Mouse (Mus musculus): ENCODE measurements around the gene Zbtb20.

- TF ChIP-seq CTCF (IDR thresholded peaks at IDR 0.05; ENCODE audit: borderline replicate concordance, insufficient read depth, low read length) = no peak
- TF ChIP-seq POLR2A (IDR thresholded peaks at IDR 0.05; ENCODE audit: low read depth, low read length) = no peak
Measured at GRCm38 (mm10) chr16:43291423-43291822, 415.7 kb downstream of the Zbtb20 start.
